Mouse (Mus musculus): ENCODE measurements around the gene H13.

- TF ChIP-seq ZKSCAN1 (IDR thresholded peaks at IDR 0.05; ENCODE audit: borderline replicate concordance, low read depth, low read length) (no peak), USF2 (conservative IDR thresholded peaks at IDR 0.05; ENCODE audit: low read depth, low read length) (no peak), POLR2A (IDR thresholded peaks at IDR 0.05; ENCODE audit: low read depth, low read length) (no peak), USF1 (IDR thresholded peaks at IDR 0.05; ENCODE audit: low read depth, low read length) (no peak)
Observed at GRCm38 (mm10) chr2:152705993-152706571, 36.8 kb downstream of the H13 start.
